Mouse (Mus musculus) heart, postnatal 25 days (tissue): ENCODE results near the gene Zfp879. TPM values are rescaled to one million over a fixed set of nuclear protein-coding genes. Genes with fewer than 3 reads are reported as not detected.

Experiments used
- DNase-seq: peaks from one replicate; pipeline ENCODE4 v3.0.0; 2022; ENCODE audit warnings: low spot score
- intact Hi-C: fragments of 180-260 bp; cut with DNase I; formaldehyde crosslinking; loops from one replicate; pipeline ENCODE4 v1.15.1; 2025
- total RNA-seq, 2 experiments: library from RNA; stranded (reverse); gene quantifications; 2 replicates each; pipeline ENCODE4 v1.2.3; 2021

Gene Zfp879
- 1 to 10 TPM; 1.1 to 1.3 TPM for total RNA-seq

DNA sequence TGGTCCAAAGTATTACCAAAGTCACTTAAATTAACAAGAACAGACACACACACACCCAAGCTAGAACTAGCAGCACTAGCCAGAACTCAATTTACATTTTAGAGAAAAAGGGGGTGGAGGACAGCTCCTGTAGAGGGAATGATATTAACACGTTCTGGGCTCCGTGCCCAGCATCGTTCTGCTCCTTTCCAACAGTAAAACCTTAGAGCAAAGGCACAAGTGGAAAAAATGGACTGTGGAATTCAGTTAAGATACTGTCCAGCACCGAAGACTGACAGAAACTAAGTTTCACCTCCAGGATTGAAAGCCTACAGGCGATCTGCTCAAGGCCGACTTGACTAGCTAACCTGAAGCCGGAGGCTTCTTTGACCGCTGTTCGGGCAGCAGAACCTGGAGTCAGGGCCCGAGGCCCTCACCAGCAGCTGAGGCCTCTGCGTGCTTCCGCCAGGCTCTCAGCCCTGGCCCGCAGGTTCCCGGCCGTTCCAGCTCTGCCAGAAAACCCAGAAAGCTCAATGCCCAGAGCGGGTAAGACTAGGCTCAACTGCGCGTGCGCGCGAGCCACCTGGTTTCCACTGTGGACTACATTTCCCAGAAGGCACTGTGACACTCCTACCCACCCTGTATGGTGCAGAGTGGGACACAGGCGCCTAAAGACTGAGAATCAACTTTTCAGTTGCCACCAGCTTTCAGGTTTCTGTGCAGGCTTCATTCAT, at the start of gene Zfp879:
Zfp879 (minus strand) TSS at position 530 of the 713 bp plus-strand sequence.
- intact Hi-C loops: loop anchor here (5.0 kb wide), 1 partner anchor 76 kb away; the partner anchor contains the start of gene Zfp2

DNA sequence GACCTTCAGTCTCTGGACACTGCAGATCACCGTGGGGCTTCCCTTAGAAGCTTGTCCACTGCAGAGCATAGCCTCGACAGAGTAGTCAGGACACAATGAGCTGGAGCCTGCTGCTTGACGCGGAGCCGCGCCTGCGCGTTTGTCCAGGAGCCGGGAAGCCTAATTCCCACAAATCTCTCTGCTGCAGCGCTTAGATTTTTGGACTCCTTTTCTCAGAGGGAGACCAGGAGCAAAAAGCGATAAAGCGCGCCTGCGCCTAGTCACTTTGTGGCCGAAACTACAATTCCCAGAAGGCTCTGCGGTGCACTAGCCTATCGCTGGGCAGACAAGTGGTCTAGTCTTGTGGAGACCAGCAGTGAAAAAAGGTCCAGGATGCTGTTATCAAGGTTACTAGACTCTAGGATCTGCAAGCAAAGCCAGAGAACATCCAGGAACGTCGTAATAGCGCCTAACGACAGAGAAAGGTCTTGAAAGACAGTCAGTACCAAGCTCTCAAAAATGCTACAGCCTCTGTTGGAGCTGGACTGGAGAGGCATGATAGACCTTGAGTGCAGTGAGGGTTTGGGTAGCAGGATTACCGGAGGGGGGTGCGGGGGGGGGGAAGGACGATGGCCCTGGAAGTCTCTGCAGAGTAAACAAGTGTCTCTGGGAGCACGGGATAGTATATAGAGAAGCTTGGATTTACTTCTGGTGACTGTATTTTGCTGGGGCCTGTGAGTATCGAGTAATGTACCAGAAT, 46.2 kb upstream of the Zfp879 start, which contains the start of gene Zfp454:
Zfp454 (minus strand) TSS at position 262 of the 739 bp plus-strand sequence.
- intact Hi-C loops: loop anchor here (2.0 to 5.0 kb wide), 2 partner anchors 27 to 45 kb away; partner anchors contain the start of gene Zfp354b
- peak; percentile 83 for DNase-seq

More for the DNA sequence above, at the start of gene Zfp879:
- peak; percentile 73 for DNase-seq

DNA sequence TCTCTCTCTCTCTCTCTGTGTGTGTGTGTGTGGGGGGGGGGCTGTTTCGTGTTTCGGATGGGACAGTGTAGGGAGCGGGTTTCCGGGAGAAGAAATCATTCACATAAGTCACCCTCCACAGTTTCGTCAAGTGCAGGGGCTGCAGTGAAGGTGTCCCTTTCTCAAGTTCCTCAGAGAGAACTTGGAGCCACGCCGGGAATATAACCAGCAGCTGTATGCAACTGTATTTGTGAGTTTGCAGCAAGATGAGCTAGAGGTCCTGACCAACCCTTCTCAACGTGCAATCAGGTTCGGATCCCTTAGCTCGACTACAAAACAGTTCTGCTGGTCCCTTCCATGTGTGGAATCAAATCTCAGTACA, 45.6 kb upstream of the Zfp879 start:
- intact Hi-C loops: loop anchor here (5.0 kb wide), 1 partner anchor 45 kb away; the partner anchor contains the start of gene Zfp354b
- no peak for DNase-seq

DNA sequence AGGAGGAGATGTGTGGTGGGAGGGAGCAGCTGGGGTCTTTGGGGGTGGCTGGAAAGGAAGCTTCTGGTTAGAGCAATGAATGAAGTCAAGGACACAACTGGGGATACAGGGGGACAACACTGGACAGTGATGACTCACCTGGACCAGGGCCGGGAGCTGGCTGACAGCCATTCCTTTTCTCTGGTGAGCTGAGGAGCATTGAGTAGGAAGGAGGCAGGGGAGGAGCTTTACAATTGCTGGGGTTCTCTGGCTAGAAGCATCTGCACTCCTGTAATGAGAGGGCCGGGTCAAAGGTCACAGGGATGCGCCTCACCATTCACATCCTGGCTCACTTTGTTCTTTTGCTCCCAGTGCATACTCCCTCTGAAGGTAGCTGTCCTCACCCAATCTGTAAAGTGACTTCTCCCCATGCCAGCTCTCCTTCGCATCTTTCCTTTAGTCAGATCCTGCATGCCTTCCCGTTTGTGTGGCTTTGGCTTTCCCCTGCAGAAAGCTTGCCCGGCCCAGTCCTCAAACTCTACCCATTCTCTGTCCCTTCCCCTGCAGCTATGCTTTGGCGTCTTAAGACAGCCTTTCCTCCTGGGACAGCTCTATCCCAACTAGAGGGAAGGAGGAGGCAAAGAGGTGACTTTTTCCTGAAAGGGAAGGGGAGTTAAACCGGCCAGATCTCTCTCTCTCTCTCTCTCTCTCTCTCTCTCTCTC, 45.0 kb upstream of the Zfp879 start:
- no peak for DNase-seq
- intact Hi-C loops: loop anchor here (5.0 kb wide), 1 partner anchor 46 kb away; the partner anchor contains the start of gene Zfp354b

DNA sequence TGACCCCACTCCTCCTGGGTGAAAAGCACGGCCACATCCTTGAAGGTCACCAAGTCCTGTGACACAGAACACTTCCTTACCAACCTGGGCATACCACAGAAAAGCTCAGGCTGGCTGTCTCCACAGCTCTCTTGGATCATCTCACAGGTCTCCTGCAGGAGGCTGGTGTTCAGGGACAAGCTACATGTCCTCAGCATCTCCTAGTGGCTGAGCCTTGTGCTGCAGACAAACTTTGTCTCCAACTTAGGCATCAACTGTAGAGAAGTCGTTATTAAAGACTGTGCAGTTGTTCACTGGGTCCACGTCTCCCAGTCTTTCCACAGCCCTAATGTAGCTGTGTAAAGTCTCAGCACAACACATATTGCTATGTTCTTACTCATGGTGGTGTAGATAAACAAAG, 42.4 kb upstream of the Zfp879 start:
- intact Hi-C loops: no loop called here
- DNase-seq: no peak

DNA sequence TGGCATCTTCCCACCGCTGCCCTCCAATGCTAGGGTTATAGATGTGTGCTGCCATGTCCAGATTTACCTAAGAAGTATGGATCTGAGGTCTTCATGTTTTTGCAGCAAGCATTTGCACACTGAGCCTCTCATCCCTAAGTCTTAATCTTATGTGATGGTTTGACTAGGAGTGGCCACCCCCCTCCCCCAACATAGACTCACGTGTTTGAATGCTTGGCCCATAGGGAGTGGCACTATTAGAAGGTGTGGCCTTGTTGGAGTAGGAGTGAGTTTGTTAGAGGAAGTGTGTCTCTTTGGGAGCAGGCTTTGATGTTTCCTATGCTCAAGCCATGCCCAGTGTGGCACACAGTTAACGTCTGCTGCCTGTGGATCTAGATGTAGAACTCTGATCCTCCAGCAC, 37.3 kb upstream of the Zfp879 start:
- no peak for DNase-seq
- intact Hi-C loops: no loop called here

DNA sequence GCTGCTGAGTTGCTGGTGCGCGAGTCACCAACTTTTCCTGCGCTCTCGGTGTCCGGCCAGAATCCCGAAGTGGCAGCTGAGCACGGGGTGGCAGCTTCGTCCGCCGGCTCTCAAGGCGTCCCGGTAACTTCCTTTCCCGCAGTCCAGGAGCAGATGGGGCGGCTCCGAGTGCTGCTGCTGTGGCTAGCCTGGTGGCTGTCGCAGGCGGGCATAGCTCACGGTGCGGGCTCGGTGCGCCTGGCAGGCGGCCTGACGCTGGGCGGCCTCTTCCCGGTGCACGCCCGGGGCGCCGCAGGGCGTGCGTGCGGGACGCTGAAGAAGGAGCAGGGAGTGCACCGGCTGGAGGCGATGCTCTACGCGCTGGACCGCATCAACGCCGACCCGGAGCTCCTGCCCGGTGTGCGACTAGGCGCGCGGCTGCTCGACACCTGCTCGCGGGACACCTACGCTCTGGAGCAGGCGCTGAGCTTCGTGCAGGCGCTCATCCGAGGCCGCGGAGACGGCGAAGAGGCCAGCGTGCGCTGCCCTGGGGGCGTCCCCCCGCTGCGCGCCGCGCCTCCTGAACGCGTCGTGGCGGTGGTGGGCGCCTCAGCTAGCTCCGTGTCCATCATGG, 9.7 kb upstream of the Zfp879 start:
- no peak for DNase-seq
- intact Hi-C loops: no loop called here

DNA sequence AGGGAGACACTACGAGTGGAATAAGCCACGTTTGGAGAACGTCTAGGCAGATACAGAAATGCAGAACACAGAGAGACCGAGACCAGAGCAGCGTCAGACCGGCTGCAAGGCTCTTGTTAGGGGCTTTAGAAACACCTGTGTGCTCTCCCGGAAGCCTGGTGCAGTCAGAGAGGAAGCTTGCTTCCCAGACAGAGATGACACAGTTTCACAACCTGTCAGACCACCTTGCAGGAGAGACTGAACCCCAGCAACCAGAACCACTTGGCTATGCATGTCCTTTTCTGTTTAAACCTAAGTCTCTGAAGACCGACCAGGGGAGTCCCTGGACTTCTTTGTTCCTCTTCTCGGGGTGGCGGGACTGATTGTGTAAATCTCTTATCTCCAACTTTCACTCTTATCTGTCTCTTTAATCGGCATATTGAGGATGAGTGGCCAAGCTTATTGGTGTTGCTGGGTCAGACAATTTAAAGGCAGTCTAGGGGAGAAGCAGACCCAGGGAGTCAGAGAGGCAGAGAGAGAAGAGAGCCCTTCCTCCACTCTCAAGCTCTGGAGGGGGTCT, 8.9 kb upstream of the Zfp879 start, which contains the start of gene Grm6:
Grm6 (plus strand) TSS at position 509 of the 559 bp plus-strand sequence.
- intact Hi-C loops: no loop called here
- DNase-seq: no peak

DNA sequence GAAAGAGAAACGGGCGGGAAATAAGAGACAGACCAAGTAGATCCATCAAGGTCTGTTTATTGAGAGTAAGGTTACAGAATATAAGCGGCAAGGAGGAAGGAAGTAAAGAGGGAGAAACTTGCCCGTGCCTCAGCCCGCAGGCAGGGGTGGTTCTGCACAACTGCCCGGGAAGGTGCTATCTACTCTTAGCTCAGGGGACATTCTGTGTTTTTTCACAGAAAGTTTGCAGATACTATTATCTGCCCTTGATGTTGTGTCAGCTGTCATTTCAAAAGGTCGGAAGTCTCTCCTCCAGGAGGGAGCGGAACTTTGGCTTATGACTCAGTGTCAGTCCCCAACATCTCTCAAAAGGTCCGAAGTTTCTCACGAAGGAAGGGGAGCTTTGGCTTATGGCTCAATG, 8.0 kb upstream of the Zfp879 start:
- intact Hi-C loops: no loop called here
- DNase-seq: no peak

DNA sequence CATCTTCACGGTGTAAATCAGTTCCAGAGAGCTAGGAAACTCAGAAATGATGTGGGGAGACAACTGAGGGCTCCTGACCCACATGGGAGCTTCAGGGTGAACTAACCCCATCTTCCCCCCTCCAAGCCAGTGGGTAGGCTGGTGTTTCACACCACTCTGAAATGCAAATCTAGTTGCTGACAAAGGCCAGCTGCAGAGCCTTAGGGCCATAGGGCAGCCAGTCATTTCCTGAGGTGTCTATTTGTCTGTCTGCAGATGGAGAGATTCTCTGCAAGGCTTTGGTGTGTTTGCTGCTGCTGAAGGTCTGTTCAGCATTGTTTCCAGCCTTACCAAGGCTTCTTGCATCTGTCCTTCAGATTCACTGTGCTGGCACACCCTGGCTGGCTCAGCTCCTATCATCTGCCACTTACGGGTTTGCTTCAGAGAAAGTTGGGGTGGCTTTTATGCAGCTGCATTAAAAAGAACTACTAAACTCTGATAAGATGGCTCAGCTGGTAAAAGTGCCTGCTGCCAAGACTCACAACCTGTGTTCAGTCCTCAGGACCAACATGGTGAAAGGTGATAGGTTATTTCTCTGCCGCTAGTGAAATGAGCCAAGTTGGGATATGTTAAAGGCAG, 7.3 kb upstream of the Zfp879 start:
- DNase-seq: no peak
- intact Hi-C loops: no loop called here

DNA sequence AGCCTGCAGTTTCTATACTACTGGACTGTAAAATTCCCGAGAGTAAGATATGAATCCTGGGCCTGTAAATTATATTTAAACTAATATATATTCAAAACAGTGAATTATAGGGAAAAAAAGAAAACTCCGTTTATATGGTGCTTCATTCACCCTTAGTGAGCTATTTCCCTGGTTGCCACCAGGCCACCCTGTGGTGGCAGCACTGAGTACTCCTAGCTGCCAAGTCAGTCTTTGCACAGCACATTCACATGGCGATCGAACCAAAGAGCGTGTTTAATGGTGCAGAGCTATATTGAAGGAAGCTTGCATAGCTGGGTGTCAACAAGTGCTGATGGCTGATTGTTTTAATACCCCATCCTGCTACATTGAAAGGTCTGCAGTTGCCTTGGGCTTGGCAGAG, 5.7 kb upstream of the Zfp879 start:
- intact Hi-C loops: no loop called here
- no peak for DNase-seq

DNA sequence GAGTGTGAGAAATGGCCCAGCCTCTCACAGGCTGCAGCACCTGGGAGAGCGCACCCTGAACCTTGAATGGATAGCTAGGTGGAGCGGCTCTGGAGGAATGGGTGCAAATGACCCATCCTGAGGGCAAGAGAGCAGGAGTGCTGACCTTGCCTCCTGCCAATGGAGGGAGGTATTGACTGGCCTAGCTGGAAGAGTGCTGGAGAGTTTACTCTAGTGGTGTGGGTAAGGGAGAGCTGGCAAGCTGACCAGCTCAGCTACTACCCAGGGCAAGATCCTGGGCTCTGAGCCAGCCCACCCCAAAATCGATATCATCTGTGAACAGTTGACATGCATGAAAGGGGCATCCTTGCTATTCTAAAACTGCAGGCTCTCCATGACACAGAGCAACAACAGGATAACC, 4.6 kb upstream of the Zfp879 start:
- DNase-seq: no peak
- intact Hi-C loops: no loop called here

DNA sequence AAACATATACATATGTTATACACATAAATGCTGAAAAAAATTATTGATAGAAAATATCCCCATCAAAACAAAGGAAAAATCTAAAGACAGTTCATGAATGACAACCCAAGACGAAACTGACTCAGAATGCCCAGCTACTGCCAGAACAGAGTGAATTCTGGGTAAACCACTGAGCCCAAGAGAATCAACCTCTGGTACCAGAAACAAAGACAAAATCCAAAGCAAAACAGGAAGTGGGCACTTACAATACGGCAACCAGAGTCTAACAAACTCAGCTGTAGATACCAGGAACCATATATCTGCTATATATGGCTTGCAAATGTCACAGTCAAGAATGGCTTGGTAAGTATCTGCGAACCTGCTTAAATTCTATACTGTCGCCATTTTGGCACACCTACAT, 5.6 kb downstream of the Zfp879 start:
- intact Hi-C loops: no loop called here
- no peak for DNase-seq

DNA sequence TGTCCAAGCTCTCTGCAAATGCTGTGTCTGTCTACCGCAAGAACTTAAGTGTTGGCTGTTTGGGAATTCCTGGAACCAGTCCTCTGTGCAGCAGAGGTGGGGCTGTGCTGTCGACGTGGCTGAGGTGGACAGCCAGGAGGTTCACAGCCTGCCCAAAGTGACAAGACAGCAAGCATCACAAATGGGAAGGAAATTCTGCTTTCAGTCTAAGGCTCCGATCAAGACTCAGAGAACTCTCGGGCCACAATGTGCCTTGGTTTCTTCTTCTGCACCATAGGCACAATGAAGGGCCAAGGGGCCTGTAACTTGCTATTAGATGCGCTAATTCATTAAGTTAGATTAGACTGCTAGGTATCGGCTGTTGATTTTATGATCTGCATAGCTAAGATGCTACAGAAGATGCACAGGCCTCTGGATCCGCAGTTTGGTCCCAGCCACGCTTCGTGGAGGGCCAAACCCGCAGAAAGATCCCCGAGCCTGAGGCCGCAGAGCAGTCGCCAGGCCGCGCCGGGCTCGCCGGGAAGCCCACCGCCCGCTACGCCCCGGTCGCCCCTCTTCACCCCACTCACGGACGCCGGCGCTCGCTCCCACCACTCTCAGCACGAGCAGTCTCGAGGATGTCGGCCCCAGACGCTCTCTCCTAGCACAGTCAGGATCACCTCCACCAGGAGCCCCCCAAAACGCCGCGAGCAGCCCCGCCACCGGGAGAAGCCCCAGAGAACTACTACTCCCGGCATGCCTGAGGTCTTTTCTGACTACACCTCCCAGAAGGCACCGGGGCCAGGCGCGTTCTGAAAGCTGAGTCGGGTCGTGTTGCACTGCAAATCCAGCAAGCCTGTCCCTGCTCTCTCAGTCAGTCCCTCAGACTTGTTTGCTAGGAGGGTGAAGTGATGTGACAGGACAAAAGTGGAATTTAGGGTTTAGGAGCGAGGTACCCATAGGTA, 14.1 kb downstream of the Zfp879 start, which contains the start of gene Zfp354c:
Zfp354c (minus strand) TSS at position 715 of the 944 bp plus-strand sequence.
- peak; percentile 68 for DNase-seq
- intact Hi-C loops: loop anchor here (5.0 kb wide), 2 partner anchors 105 to 230 kb away; partner anchors contain the start of genes Zfp354a and Zfp354b

DNA sequence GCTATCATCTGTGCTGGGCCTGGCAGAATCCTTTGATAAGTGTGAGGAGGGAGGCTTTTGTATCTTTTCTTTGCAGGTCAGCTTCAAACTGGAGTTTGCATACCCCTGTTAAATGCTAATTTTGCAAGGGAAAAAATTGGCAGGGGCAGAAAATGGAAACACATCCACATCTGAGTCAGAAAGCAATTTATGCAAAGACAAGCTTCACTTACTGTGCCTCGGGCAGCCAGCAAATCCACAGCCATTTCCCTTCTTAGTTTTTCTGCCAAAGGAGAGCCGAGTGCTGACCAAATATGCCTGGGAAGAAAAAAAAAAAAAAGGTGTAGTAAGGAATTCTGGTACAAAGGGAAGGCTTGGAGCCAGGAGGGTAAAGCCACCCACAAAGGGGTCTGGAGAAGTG, 15.1 kb downstream of the Zfp879 start:
- no peak for DNase-seq
- intact Hi-C loops: loop anchor here (5.0 kb wide), 2 partner anchors 106 to 231 kb away; partner anchors contain the start of genes Zfp354a and Zfp354b

DNA sequence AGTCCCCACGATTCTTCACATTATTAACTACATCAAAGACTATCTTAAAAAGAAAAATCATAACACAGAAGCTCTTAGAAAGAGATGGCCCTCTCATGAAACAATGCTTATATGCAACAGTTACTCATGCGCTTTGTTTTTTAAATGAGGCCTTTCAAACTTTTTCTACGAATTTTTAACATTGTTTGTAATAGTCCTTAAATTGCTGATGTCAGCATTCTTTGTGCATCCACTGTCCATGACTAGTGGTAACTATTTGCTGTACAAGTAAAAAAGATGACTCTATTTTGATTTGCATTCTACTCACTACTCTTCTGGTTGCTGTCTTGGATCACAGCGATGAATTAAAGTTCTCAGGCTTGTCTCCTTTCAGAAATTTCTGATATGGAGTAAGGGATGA, 27.1 kb downstream of the Zfp879 start:
- intact Hi-C loops: no loop called here
- DNase-seq: no peak

DNA sequence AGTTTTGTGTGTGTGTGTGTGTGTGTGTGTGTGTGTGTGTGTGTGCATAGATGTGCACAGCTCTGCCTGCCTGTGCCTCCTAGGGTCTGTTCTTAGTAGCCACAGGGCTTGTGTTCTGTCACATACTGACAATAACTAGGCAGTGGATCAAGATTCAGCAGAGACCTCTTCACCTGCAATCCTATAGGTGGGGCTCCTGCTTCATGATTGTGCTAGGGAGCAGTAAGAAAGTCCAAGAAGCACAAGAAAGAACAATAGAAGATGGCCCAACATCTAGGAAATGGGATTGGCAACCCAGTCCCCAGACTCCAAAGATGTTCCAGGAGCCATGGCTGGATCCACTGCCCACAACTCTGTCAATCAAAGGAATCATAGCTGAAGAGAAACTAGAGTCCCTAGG, 42.5 kb downstream of the Zfp879 start:
- DNase-seq: no peak
- intact Hi-C loops: no loop called here

DNA sequence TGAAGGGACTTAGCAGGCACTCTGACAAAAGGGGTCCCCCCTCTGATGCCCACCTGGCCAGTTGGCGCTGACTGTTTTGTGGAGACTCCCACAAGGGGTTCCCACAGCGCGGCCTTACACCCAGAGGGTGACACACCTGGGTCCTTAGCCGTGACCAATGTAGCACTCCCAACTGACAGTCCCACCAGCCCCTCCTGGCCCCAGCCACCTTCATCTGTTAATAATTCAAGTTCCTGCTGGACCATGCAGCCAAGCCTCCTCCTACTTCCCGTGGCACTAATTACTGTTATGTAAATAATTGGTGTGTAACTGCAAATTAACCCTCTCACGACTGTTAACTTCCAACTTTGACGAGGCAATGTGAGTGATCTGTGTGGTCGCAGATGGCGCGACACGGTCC, 43.7 kb downstream of the Zfp879 start:
- intact Hi-C loops: no loop called here
- DNase-seq: no peak
